Mouse (Mus musculus) embryo, embryonic 11.5 days (tissue): ENCODE data around the gene Calm2.

Experiments used
- DNase-seq: peaks from one replicate; pipeline ENCODE4 v3.0.0-alpha.2; 2012; ENCODE audit warnings: low read depth, low spot score

Gene Calm2

DNA sequence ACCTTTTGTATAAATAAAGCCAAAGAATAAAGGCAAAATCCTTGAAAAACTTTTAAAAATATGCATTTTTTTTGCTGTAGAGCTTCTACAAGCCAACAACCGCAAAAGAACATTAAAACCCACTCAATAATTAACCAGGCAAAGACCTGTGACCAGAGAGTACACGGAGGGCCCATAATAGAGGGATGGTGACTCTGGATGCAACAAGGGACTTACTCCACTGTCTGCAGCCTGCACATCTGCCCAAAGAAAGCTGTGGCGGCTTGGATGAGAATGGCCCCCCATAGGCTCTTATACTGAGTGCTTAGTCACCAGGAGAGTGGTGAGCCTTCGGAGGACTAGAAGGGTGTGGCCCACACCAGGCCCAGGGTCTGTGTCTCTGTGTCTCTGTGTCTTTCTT, 43.3 kb downstream of the Calm2 start:
- no peak for DNase-seq

DNA sequence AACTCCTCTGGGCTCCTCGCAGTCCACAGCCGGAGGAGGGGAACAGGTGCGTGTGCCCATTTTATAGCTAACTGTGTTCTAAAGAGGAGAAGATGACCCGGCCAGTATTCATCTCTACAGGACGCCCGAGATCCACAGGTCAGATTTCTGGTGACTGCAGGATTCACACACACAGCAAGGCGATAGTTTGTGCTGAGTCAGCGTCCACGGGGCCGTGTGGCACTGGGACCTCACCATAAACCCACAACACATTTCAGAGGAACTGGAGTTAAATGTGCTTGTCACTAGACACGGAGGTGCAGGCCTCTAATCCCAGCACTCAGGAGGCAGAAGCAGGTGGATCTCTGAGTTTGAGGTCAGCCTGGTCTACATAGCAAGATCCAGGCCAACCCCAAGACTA, 44.3 kb downstream of the Calm2 start:
- no peak for DNase-seq

- no peak for DNase-seq
These were observed 49.6 kb downstream of the Calm2 start for GRCm38 (mm10) chr17:87397088-87397487.

- no peak for DNase-seq
These were observed 55.5 kb downstream of the Calm2 start for GRCm38 (mm10) chr17:87391242-87391641.

DNA sequence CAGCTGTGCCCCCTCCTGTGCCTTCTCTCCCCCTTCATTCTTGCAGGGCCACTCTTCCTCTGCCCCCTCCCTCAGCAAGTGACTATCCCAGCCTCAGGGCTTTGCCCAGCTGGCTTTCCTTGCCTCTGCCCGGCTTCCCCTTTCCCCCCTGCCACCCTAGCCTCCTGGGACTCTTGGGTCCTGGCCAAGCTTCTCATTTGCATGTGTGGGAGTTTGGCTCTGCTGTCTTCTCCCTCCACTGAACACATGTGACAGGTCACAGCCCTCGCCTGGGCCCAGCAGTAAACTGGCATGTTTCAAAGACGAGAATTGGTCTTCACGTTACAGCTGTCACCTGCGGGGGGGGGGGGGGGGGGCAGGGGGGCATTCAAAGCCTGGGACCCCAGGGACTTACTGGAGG, 59.7 kb downstream of the Calm2 start:
- DNase-seq: no peak

GRCm38 (mm10) chr17:87385835-87386234, 60.9 kb downstream of the Calm2 start:
- DNase-seq: no peak
